Comparison of ENCODE assay signal across 17 mouse cellular contexts in genomic region chr2:79059115-79059943, GRCm38 (mm10).
DNase-seq lines count a peak whose midpoint lies in the region; ATAC-seq and TF ChIP-seq lines count a peak whose summit lies in the region.
"Had no signal": no experiment of that assay in that cellular context is flagged by ENCODE, and none has a peak within 500 bp of the region (broad histone marks: within the 10 kb centered on the region; RNA-seq: fewer than 3 reads in every experiment).

No protein-coding gene starts in this region.

- in situ Hi-C loops in CH12.LX (cut with MboI; ENCODE audit: low pct_ligation_motif_present, low pct_unique_long_range_greater_than_20kb, low sequenced_read_pairs), result no loop called here

- H3K9ac ChIP-seq in CH12.LX (ENCODE audit: insufficient read depth, low read depth), result peak overlapping the region; percentile 80
- H3K9ac ChIP-seq in hindbrain, embryonic 11.5 days (ENCODE audit: low read depth, low read length), result no peak overlapping the region
- H3K9ac ChIP-seq in midbrain, embryonic 12.5 days (replicated peaks), result no peak overlapping the region
- H3K9ac ChIP-seq in stomach, postnatal 0 days (ENCODE audit: low read length), result no peak overlapping the region
- H3K9ac ChIP-seq: heart, embryonic 15.5 days; intestine, embryonic 15.5 days; lung, embryonic 15.5 days had no signal

- DNase-seq in CH12.LX (ENCODE audit: extremely low read depth), result no peak
- peak; percentile 35 for DNase-seq in brain, adult 2 months (ENCODE audit: low read depth, low spot score)
- DNase-seq in hindbrain, embryonic 11.5 days (ENCODE audit: low spot score), result peak; percentile 31
- DNase-seq in kidney, adult 11 months, result no peak
- no peak for DNase-seq in stomach, postnatal 0 days (ENCODE audit: low spot score)
- no peak for DNase-seq in cerebellum, postnatal 36 days
- no peak for DNase-seq in Muller cell, postnatal 12 days (ENCODE audit: inconsistent ontology term)
- DNase-seq: adrenal gland, adult 8-10 months; cerebellum, adult 9-11 months; kidney, postnatal 14 days; right cerebral cortex, postnatal 4 days had no signal

- no peak; the same call in 1 of the 2 replicates for TF ChIP-seq EP300 in CH12.LX (IDR thresholded peaks at IDR 0.05; ENCODE audit: low read length)
- TF ChIP-seq EP300 in stomach, postnatal 0 days (optimal IDR thresholded peaks at IDR 0.05), result no peak

- H3K4me1 ChIP-seq in CH12.LX (ENCODE audit: control insufficient read depth in 1 of 2, insufficient read depth in 2 of 2), result peaks cover 35 to 89% of the 10 kb centered on the region in 2 experiments
- H3K4me1 ChIP-seq in hindbrain, embryonic 11.5 days (replicated peaks; ENCODE audit: control insufficient read depth, insufficient read depth, low read length), result no peaks in the 10 kb centered on the region
- H3K4me1 ChIP-seq in midbrain, embryonic 12.5 days, result peaks cover 16% of the 10 kb centered on the region; the same call in 1 of the 2 replicates
- H3K4me1 ChIP-seq in stomach, postnatal 0 days (replicated peaks; ENCODE audit: control insufficient read depth, insufficient read depth), result no peaks in the 10 kb centered on the region
- H3K4me1 ChIP-seq: heart, embryonic 15.5 days; intestine, embryonic 15.5 days; lung, embryonic 15.5 days had no signal

- H3K27ac ChIP-seq in CH12.LX (ENCODE audit: insufficient read depth, low read depth), result peak overlapping the region; percentile 99
- H3K27ac ChIP-seq in hindbrain, embryonic 11.5 days (ENCODE audit: low read depth, low read length), result peak overlapping the region; percentile 56
- peak overlapping the region; percentile 64 for H3K27ac ChIP-seq in midbrain, embryonic 12.5 days (replicated peaks)
- no peak overlapping the region for H3K27ac ChIP-seq in stomach, postnatal 0 days (replicated peaks)
- H3K27ac ChIP-seq: heart, embryonic 15.5 days; intestine, embryonic 15.5 days; lung, embryonic 15.5 days had no signal

- no peaks in the 10 kb centered on the region for H3K79me2 ChIP-seq in CH12.LX (replicated peaks; ENCODE audit: control insufficient read depth, extremely low read depth, insufficient read depth, poor library complexity, severe bottlenecking)

- no peaks in the 10 kb centered on the region for H3K36me3 ChIP-seq in CH12.LX (replicated peaks in 1 of 2; ENCODE audit: control insufficient read depth in 1 of 2, insufficient read depth in 1 of 2, low read length in 1 of 2)
- no peaks in the 10 kb centered on the region for H3K36me3 ChIP-seq in hindbrain, embryonic 11.5 days (ENCODE audit: control insufficient read depth, insufficient read depth, low read length)
- no peaks in the 10 kb centered on the region for H3K36me3 ChIP-seq in midbrain, embryonic 12.5 days
- H3K36me3 ChIP-seq in stomach, postnatal 0 days (ENCODE audit: control insufficient read depth, insufficient read depth, low read length), result no peaks in the 10 kb centered on the region
- H3K36me3 ChIP-seq: heart, embryonic 15.5 days; intestine, embryonic 15.5 days; lung, embryonic 15.5 days had no signal

- no peaks in the 10 kb centered on the region for H3K27me3 ChIP-seq in CH12.LX (replicated peaks)
- no peaks in the 10 kb centered on the region for H3K27me3 ChIP-seq in hindbrain, embryonic 11.5 days (ENCODE audit: control insufficient read depth, insufficient read depth, low read length)
- H3K27me3 ChIP-seq in midbrain, embryonic 12.5 days, result no peaks in the 10 kb centered on the region
- H3K27me3 ChIP-seq in stomach, postnatal 0 days (ENCODE audit: control insufficient read depth, insufficient read depth, low read length), result no peaks in the 10 kb centered on the region
- H3K27me3 ChIP-seq: heart, embryonic 15.5 days; intestine, embryonic 15.5 days; lung, embryonic 15.5 days; megakaryocyte, embryonic 14.5 days had no signal

- WGBS in hindbrain, embryonic 11.5 days, result 70% methylated on average over 7 of the region's 7 CpGs
- 63% methylated on average over 7 of the region's 7 CpGs for WGBS in midbrain, embryonic 12.5 days
- WGBS in stomach, postnatal 0 days, result 80% methylated on average over 7 of the region's 7 CpGs

- no peaks in the 10 kb centered on the region for H3K9me3 ChIP-seq in CH12.LX (replicated peaks; ENCODE audit: low read length)
- no peaks in the 10 kb centered on the region for H3K9me3 ChIP-seq in hindbrain, embryonic 11.5 days (ENCODE audit: control insufficient read depth, low read length)
- no peaks in the 10 kb centered on the region for H3K9me3 ChIP-seq in midbrain, embryonic 12.5 days
- no peaks in the 10 kb centered on the region for H3K9me3 ChIP-seq in stomach, postnatal 0 days (ENCODE audit: control insufficient read depth, low read length)
- H3K9me3 ChIP-seq: heart, embryonic 15.5 days; intestine, embryonic 15.5 days; lung, embryonic 15.5 days; megakaryocyte, embryonic 14.5 days had no signal

- H3K4me2 ChIP-seq in CH12.LX (ENCODE audit: insufficient read depth, low read depth, poor library complexity, severe bottlenecking), result peak overlapping the region; percentile 68
- no peak overlapping the region for H3K4me2 ChIP-seq in hindbrain, embryonic 11.5 days (replicated peaks; ENCODE audit: low read depth, low read length)
- no peak overlapping the region for H3K4me2 ChIP-seq in midbrain, embryonic 12.5 days (replicated peaks)
- H3K4me2 ChIP-seq in stomach, postnatal 0 days (replicated peaks; ENCODE audit: low read depth), result no peak overlapping the region
- H3K4me2 ChIP-seq: heart, embryonic 15.5 days; intestine, embryonic 15.5 days; liver, embryonic 11.5 days; lung, embryonic 15.5 days had no signal

- peak; percentile 79 for ATAC-seq in hindbrain, embryonic 11.5 days (ENCODE audit: low FRiP score)
- ATAC-seq in midbrain, embryonic 12.5 days (ENCODE audit: low FRiP score, low read depth), result peak; percentile 73
- no peak for ATAC-seq in stomach, postnatal 0 days (ENCODE audit: low FRiP score, low TSS enrichment)
- ATAC-seq: intestine, embryonic 15.5 days had no signal

- TF ChIP-seq RAD21 in CH12.LX (IDR thresholded peaks at IDR 0.05; ENCODE audit: low read depth, low read length), result no peak

- peak overlapping the region in 1 of 3 experiments; percentile 30 for H3K4me3 ChIP-seq in CH12.LX (replicated peaks in 1 of 3; ENCODE audit: low read depth in 2 of 3, low read length in 2 of 3, poor library complexity in 1 of 3)
- no peak overlapping the region for H3K4me3 ChIP-seq in hindbrain, embryonic 11.5 days (ENCODE audit: low read depth, low read length)
- no peak overlapping the region for H3K4me3 ChIP-seq in midbrain, embryonic 12.5 days
- no peak overlapping the region for H3K4me3 ChIP-seq in stomach, postnatal 0 days (ENCODE audit: low read depth, low read length)
- H3K4me3 ChIP-seq: heart, embryonic 15.5 days; intestine, embryonic 15.5 days; lung, embryonic 15.5 days; megakaryocyte, embryonic 14.5 days had no signal

- TF ChIP-seq CTCF in CH12.LX (conservative IDR thresholded peaks at IDR 0.05 in 1 of 2, IDR thresholded peaks at IDR 0.05 in 1 of 2; ENCODE audit: low read depth in 2 of 2, low read length in 2 of 2), result no peak
- no peak for TF ChIP-seq CTCF in stomach, postnatal 0 days (IDR thresholded peaks at IDR 0.05; ENCODE audit: low read depth)

- TF ChIP-seq POLR2A in CH12.LX (IDR thresholded peaks at IDR 0.05; ENCODE audit: low read depth, low read length), result no peak; the same call in none of the 2 replicates

- dilution Hi-C loops in CH12.LX (cut with MboI; ENCODE audit: extremely low pct_ligation_motif_present, extremely low pct_unique_long_range_greater_than_20kb, low sequenced_read_pairs), result no loop called here

TF ChIP-seq in CH12.LX, 34 proteins besides CTCF, POLR2A, EP300 and RAD21:
- no peak for TF ChIP-seq ZC3H11A (IDR thresholded peaks at IDR 0.05; ENCODE audit: low read depth, low read length)
- TF ChIP-seq MAX (IDR thresholded peaks at IDR 0.05; ENCODE audit: low read length), result 0 out of 2 replicates have a peak, but pooled peaks have one; percentile 9
- peak; percentile 6; the same call in 1 of the 2 replicates for TF ChIP-seq BHLHE40 (IDR thresholded peaks at IDR 0.05; ENCODE audit: low read depth, low read length)
- 0 out of 2 replicates have a peak, but pooled peaks have one; percentile 28 for TF ChIP-seq TCF12 (IDR thresholded peaks at IDR 0.05; ENCODE audit: low read depth, low read length)
- no peak for TF ChIP-seq JUND (conservative IDR thresholded peaks at IDR 0.05; ENCODE audit: low read depth, low read length)
- no peak for TF ChIP-seq ZKSCAN1 (IDR thresholded peaks at IDR 0.05; ENCODE audit: borderline replicate concordance, low read depth, low read length)
- no peak for TF ChIP-seq UBTF (IDR thresholded peaks at IDR 0.05; ENCODE audit: low read depth, low read length)
- TF ChIP-seq KAT2A (IDR thresholded peaks at IDR 0.05; ENCODE audit: insufficient replicate concordance, low read length), result no peak
- TF ChIP-seq HCFC1 (IDR thresholded peaks at IDR 0.05; ENCODE audit: low read depth, low read length), result no peak
- TF ChIP-seq IRF4 (IDR thresholded peaks at IDR 0.05; ENCODE audit: low read depth, low read length), result peak; percentile 9; the same call in 1 of the 2 replicates
- no peak for TF ChIP-seq ELF1 (IDR thresholded peaks at IDR 0.05; ENCODE audit: low read depth, low read length)
- no peak for TF ChIP-seq MEF2A (IDR thresholded peaks at IDR 0.05; ENCODE audit: borderline replicate concordance, low read depth, low read length)
- TF ChIP-seq ZNF384 (IDR thresholded peaks at IDR 0.05; ENCODE audit: low read depth, low read length), result no peak
- TF ChIP-seq MXI1 (IDR thresholded peaks at IDR 0.05; ENCODE audit: low read depth, low read length), result no peak
- TF ChIP-seq RCOR1 (conservative IDR thresholded peaks at IDR 0.05; ENCODE audit: low read depth, low read length), result no peak; the same call in 1 of the 2 replicates
- no peak for TF ChIP-seq NELFE (IDR thresholded peaks at IDR 0.05; ENCODE audit: low read depth, low read length)
- no peak for TF ChIP-seq GABPA (IDR thresholded peaks at IDR 0.05; ENCODE audit: insufficient replicate concordance, low read depth, low read length)
- TF ChIP-seq MAFK (IDR thresholded peaks at IDR 0.05; ENCODE audit: insufficient replicate concordance, low read length), result no peak

Comparison
In these comparisons a context has a peak if more than half of its experiments do, and no peak if none do; other contexts are left out.
1. DNase-seq: peak in brain, adult 2 months (single experiment) and hindbrain, embryonic 11.5 days (single experiment); none in CH12.LX (single experiment), kidney, adult 11 months (single experiment), stomach, postnatal 0 days (single experiment), cerebellum, postnatal 36 days (0 of 2) and Muller cell, postnatal 12 days (single experiment).